Mouse (Mus musculus) lung, postnatal 4 days (tissue): Measurements from ENCODE around the gene 1700034I23Rik.
"Not testable (repeated sequence)": the region's sequence is repeated elsewhere in the genome, so short reads cannot be mapped to it uniquely, and the experiment has no call there.

Source experiments
- DNase-seq, 2 experiments: peaks; one replicate each; pipeline ENCODE4 v3.0.0; 2021

Gene 1700034I23Rik

GRCm38 (mm10) chr3:40902443-40902842 lies at the start of gene 1700034I23Rik:
1700034I23Rik (minus strand) TSS chr3:40902543.
- not testable (repeated sequence) for DNase-seq

- no peak for DNase-seq
Observed at GRCm38 (mm10) chr3:40951365-40951764, 49.0 kb upstream of the 1700034I23Rik start.

- peak; percentile 55 to 57 for DNase-seq
Observed at GRCm38 (mm10) chr3:40950601-40951201, 48.4 kb upstream of the 1700034I23Rik start.

GRCm38 (mm10) chr3:40949903-40950600 lies 47.7 kb upstream of the 1700034I23Rik start:
- peak; percentile 49 to 69 for DNase-seq

- peak; percentile 99 to 100 for DNase-seq
Observed at GRCm38 (mm10) chr3:40949170-40949902, 47.0 kb upstream of the 1700034I23Rik start, which contains the start of gene Larp1b. Larp1b (plus strand) TSS chr3:40949828.

- DNase-seq = no peak
Observed at GRCm38 (mm10) chr3:40939019-40939418, 36.7 kb upstream of the 1700034I23Rik start.

GRCm38 (mm10) chr3:40938592-40938991 lies 36.2 kb upstream of the 1700034I23Rik start:
- no peak for DNase-seq

- DNase-seq = no peak
Observed at GRCm38 (mm10) chr3:40938189-40938588, 35.8 kb upstream of the 1700034I23Rik start.

GRCm38 (mm10) chr3:40894336-40894735 lies 8.0 kb downstream of the 1700034I23Rik start:
- not testable (repeated sequence) for DNase-seq

GRCm38 (mm10) chr3:40893816-40894258 lies 8.5 kb downstream of the 1700034I23Rik start:
- DNase-seq = peak; percentile 99 to 100

- DNase-seq = not testable (repeated sequence)
Observed at GRCm38 (mm10) chr3:40853123-40853738, 49.1 kb downstream of the 1700034I23Rik start.
